Mouse (Mus musculus): ENCODE measurements at regions not wholly inside any gene's neighbourhood (a gene's known extent, or its start where the extent isn't known, plus 50 kb on each side); places are given as distances from the start of the nearest gene placed in this dataset.

- no peak for DNase-seq (ENCODE audit: low spot score in 2 of 2)
Observed at GRCm38 (mm10) chr3:11668960-11669359, 1333.5 kb upstream of the Gm38303 start.

- DNase-seq (ENCODE audit: low spot score in 2 of 2): no peak
Observed at GRCm38 (mm10) chr3:11639329-11639728, 1303.8 kb upstream of the Gm38303 start.

- DNase-seq (ENCODE audit: low spot score in 2 of 2): peak in 1 of 2 experiments; percentile 3
Observed at GRCm38 (mm10) chr3:11601496-11601895, 1266.0 kb upstream of the Gm38303 start.

GRCm38 (mm10) chr3:11563851-11564250 is 1228.4 kb upstream of the Gm38303 start:
- DNase-seq (ENCODE audit: low spot score in 2 of 2): no peak

- DNase-seq (ENCODE audit: low spot score in 2 of 2): no peak
Observed at GRCm38 (mm10) chr3:11562901-11563300, 1227.4 kb upstream of the Gm38303 start.
